Mouse (Mus musculus) forebrain, postnatal 0 days (tissue): ENCODE data around the gene Polr2m. TPM values are rescaled to one million over a fixed set of nuclear protein-coding genes. Genes with fewer than 3 reads are reported as not detected.

Experiments
- ATAC-seq: fragments of 200-750 bp; cut with Nextera tagmentation; 2 replicates; pipeline ENCODE4 v1.8.0; 2017; ENCODE audit warnings: mild to moderate bottlenecking, moderate library complexity
- DNase-seq: peaks from one replicate; pipeline ENCODE4 v3.0.0-alpha.2; 2015
- H3K27ac ChIP-seq: fragments of 300-500 bp; sonication (generic); 2 replicates; pipeline ENCODE4 v1.5.1; 2014; ENCODE audit warnings: low read depth, mild to moderate bottlenecking, antibody characterized with exemption, low read length, moderate library complexity, mixed read lengths
- H3K27me3 ChIP-seq: fragments of 300-500 bp; sonication (generic); 2 replicates; pipeline ENCODE4 v1.6.1; 2014; ENCODE audit warnings: mild to moderate bottlenecking, low read length, mixed read lengths; ENCODE audit not compliant: insufficient read depth
- H3K36me3 ChIP-seq: fragments of 300-500 bp; sonication (generic); 2 replicates; pipeline ENCODE4 v1.6.1; 2014; ENCODE audit warnings: mild to moderate bottlenecking, moderate library complexity; ENCODE audit not compliant: insufficient read depth
- H3K4me1 ChIP-seq: fragments of 300-500 bp; sonication (generic); 2 replicates; pipeline ENCODE4 v1.6.1; 2014; ENCODE audit warnings: antibody characterized with exemption; ENCODE audit not compliant: insufficient read depth
- H3K4me2 ChIP-seq: fragments of 300-500 bp; sonication (generic); 2 replicates; pipeline ENCODE4 v1.6.1; 2014; ENCODE audit warnings: low read depth, mild to moderate bottlenecking, moderate library complexity
- H3K4me3 ChIP-seq: fragments of 300-500 bp; sonication (generic); 2 replicates; pipeline ENCODE4 v1.5.1; 2014; ENCODE audit warnings: low read depth, low read length, mixed read lengths
- H3K9ac ChIP-seq: fragments of 300-500 bp; sonication (generic); 2 replicates; pipeline ENCODE4 v1.6.1; 2014; ENCODE audit warnings: mild to moderate bottlenecking
- H3K9me3 ChIP-seq: fragments of 300-500 bp; sonication (generic); 2 replicates; pipeline ENCODE4 v1.6.1; 2016; ENCODE audit warnings: low read length
- CTCF ChIP-seq: sonication (generic); IDR thresholded peaks from 2 replicates; pipeline ENCODE4 v1.5.1; 2016; ENCODE audit warnings: antibody characterized with exemption, control low read depth, low read depth
- WGBS: fragments of 180-500 bp; shearing (Covaris S2); extraction: QIAGEN DNeasy Blood & Tissue Kit; methylation state at CpG from one replicate; pipeline ENCODE4 v1.1.7; 2014; 5-methylcytosine and 5-hydroxymethylcytosine counted together
- polyA plus RNA-seq: library from polyadenylated mRNA; unstranded; fragments of >200 nt; fragmentation: Nextera tagmentation; extraction: Ambion mirVana; gene quantifications from 2 replicates; pipeline ENCODE4 v1.2.1, GENCODE M21; 2015
- total RNA-seq: library from RNA; depleted of rRNA; stranded (reverse); fragments of >200 nt; gene quantifications from 2 replicates; pipeline ENCODE4 v1.2.3, GENCODE M21; 2014

The Polr2m gene
- total and polyA plus RNA-seq, 2 experiments from 2014 or later: 218 to 279 TPM

DNA sequence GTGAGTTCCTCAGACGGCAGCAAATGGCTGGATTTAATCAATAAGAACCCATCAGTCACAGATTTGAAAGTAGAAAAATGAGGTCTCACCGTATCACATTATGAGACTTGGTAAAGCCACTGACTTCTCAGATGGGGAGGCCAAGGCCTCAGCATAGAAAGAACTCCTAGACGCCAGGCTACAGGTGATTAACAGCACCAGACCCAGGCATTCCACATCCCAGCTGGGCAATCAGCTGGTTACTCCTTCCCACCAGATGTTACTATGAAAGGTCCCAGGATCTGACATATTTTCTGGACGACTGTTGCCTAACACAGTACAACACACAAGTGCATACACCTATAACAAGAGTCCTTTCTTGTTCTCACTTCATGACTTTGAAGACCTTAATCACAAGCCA is 27.8 kb upstream of the Polr2m start:
- H3K4me3 ChIP-seq: no peak overlapping the region
- H3K4me2 ChIP-seq: no peak overlapping the region
- DNase-seq: no peak
- WGBS: 83% methylated on average over 4 of the region's 4 CpGs
- no peak overlapping the region for H3K9ac ChIP-seq
- no peaks in the 10 kb centered on the region for H3K36me3 ChIP-seq
- no peaks in the 10 kb centered on the region for H3K27me3 ChIP-seq
- H3K9me3 ChIP-seq: no peaks in the 10 kb centered on the region
- no peak overlapping the region for H3K27ac ChIP-seq
- TF ChIP-seq CTCF: no peak
- no peak for ATAC-seq
- H3K4me1 ChIP-seq: no peaks in the 10 kb centered on the region

DNA sequence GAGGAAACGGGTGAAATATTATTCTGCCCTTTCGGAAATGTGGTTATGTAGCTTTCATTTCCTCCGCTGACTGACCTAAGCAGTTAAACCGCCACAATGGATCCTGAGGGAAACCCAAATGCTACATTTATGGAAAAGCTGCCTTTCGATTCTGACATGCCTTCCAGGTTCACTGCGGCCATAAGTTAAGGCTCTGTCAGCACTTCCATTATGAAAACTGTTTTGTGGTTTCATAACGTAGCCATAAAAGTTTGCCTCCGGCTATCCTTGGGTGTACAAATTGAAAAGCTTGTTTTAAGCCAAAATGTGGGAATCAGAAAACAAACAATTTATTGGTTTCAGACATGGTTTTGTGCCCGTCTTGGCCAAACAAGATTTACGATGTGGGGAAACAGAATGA is 27.2 kb upstream of the Polr2m start:
- Histone ChIP-seq H3K27ac (no peak overlapping the region), H3K36me3 (no peaks in the 10 kb centered on the region), H3K4me1 (no peaks in the 10 kb centered on the region), H3K9ac (no peak overlapping the region), H3K9me3 (no peaks in the 10 kb centered on the region), H3K4me3 (no peak overlapping the region), H3K27me3 (no peaks in the 10 kb centered on the region), H3K4me2 (no peak overlapping the region)
- no peak for ATAC-seq
- no peak for DNase-seq
- no peak for TF ChIP-seq CTCF
- 91% methylated on average over 10 of the region's 10 CpGs for WGBS

DNA sequence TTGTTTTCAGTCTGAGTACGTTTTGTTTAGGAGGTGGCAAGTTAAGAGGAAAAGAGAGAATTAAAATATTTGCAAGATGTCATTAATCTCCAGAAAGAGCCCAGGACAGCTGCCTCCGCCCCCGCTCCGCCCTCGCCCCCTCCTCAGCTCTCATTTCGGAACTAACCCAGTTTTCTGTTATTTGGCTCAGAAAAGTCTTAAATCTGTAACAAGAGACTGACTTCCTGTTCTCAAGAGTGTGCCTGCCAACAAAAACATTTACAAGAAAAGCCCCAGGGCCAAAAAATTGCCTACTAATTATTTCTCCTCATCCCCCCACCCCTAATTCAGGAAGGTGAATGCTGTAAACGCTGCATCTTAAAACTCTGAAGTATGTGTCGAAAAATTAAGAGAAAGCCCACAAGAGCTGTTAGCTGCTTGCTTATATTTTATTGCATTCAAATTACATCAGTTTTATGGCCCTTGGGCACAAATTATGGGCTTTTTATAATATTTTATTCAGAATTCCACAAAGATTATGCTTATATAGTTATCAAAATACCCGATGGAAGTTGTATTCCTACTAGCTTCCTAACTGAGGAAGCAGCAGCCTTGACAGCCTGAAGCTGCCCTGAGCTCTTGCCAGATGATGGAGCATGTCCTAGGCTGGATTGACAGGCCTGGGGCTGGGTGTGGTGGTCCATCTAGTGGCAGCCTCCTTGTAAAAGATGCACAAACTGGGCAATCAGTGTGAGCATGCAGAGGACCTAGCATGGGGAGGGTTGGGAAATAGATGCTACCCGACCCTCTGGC is 12.9 kb upstream of the Polr2m start:
- WGBS: 62% methylated on average over 10 of the region's 10 CpGs
- Histone ChIP-seq H3K36me3 (no peaks in the 10 kb centered on the region), H3K4me3 (no peak overlapping the region), H3K4me2 (no peak overlapping the region), H3K27me3 (no peaks in the 10 kb centered on the region), H3K9me3 (no peaks in the 10 kb centered on the region), H3K27ac (no peak overlapping the region), H3K4me1 (no peaks in the 10 kb centered on the region), H3K9ac (no peak overlapping the region)
- ATAC-seq (no peak), DNase-seq (no peak)
- TF ChIP-seq CTCF: no peak

DNA sequence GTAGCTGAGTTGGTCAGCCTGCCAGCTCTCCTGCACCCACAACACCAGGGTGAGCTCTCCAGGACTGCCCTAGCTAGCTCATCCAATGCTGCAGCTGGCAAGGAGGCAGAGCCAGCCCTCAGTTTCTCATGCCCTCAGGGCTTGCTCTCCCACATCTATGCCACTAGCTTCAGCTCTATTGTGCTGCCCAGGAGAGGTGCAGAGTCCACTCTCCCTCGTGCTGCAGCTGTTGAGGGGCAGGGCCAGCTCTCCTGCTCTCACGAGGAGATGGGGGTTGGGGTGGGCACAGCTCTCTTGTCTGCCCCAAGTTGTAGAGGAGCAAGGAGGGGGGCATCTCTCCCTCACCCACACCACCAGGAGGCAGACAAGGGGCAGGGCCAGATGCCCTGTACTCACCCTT is 10.9 kb upstream of the Polr2m start:
- Histone ChIP-seq H3K9me3 (no peaks in the 10 kb centered on the region), H3K4me3 (no peak overlapping the region), H3K27ac (no peak overlapping the region), H3K36me3 (no peaks in the 10 kb centered on the region), H3K4me2 (no peak overlapping the region), H3K9ac (no peak overlapping the region), H3K27me3 (no peaks in the 10 kb centered on the region), H3K4me1 (no peaks in the 10 kb centered on the region)
- ATAC-seq: no peak
- no peak for TF ChIP-seq CTCF
- no peak for DNase-seq
- WGBS: 23% methylated on average over 2 of the region's 2 CpGs

DNA sequence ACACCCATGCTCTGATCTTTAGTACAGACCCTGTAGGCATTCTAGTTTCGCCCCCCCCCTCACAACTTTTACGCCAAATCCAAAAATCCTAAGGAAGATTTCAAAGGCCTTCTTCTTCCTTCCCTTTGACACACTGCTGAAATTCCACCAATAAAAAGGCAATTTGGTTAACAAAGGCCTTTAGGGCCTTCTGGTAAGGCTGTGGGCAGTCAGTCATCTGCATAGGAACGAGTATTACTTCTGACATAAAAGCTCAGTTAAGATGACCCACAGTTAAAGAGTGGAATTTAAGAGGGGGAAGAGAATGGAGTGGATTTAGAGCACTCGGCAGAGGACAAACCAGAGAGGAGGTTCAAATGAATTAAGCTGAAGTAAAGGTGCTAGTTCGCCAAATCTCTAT is 8.0 kb upstream of the Polr2m start:
- Histone ChIP-seq H3K9ac (no peak overlapping the region), H3K4me2 (no peak overlapping the region), H3K27me3 (no peaks in the 10 kb centered on the region), H3K27ac (no peak overlapping the region), H3K9me3 (no peaks in the 10 kb centered on the region), H3K4me1 (no peaks in the 10 kb centered on the region), H3K4me3 (no peak overlapping the region), H3K36me3 (no peaks in the 10 kb centered on the region)
- DNase-seq (no peak), ATAC-seq (no peak)
- TF ChIP-seq CTCF: no peak
- WGBS: 56% methylated on average over 5 of the region's 5 CpGs

DNA sequence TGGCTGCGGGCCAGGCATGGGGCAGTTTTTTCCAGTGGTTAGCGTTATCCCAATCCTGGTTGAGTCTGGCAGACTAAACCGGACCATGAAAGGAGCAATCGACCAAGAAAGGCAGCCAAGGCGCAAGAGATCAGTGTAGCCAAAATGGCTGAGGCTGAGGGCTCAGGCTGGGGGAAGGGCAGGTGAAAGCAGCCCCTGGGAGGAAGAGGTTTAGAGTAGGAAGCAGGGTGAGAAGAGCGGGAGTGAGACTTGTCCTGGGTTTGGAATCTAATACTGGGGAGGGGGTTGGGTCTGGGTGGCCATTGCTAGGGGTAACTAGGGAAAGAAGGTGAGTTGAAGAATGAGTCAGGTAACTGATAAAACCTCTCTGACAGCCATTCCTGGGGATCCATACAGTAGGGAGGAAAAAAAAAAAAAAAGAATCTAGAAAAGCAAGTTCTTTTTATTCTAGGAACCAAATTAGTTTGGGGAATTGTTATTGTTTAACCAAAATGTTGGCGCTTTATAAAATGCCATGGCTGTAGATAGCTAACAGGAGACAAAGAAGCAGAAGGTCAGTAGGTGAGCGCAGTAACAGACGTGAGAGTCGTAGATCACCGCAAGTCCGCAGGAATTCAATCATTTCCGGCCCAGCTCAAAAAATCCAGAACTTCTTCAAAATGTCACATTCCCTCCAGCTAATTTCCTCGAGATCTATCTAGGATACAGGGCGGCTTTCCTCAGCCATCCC is 6.7 kb upstream of the Polr2m start:
- no peak for ATAC-seq
- Histone ChIP-seq H3K9ac (no peak overlapping the region), H3K27me3 (no peaks in the 10 kb centered on the region), H3K4me1 (no peaks in the 10 kb centered on the region), H3K4me3 (no peak overlapping the region), H3K27ac (no peak overlapping the region), H3K36me3 (no peaks in the 10 kb centered on the region), H3K4me2 (no peak overlapping the region), H3K9me3 (no peaks in the 10 kb centered on the region)
- 86% methylated on average over 15 of the region's 15 CpGs for WGBS
- no peak for DNase-seq
- no peak for TF ChIP-seq CTCF

DNA sequence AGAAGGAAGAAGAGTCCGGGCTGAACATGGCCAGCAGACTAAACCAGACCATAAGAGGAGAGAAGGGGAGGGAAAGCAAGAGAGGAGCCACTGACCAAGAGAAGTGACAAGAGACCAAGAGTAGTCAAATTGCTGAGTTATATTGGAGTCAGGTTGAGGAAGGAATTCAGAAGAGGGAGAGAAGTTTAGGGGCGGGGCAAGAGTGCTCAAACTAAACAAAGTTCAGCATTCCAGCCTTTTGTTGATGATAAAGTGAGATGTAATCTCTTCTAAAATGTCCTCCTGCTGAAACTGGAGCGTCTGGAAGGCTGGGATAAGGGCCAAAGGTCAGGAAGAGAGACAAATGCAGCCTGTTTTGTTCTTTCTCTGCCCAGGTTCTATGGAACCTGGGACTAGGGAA is 4.3 kb upstream of the Polr2m start:
- no peak for ATAC-seq
- Histone ChIP-seq H3K36me3 (no peaks in the 10 kb centered on the region), H3K9ac (no peak overlapping the region), H3K27ac (no peak overlapping the region), H3K27me3 (no peaks in the 10 kb centered on the region), H3K9me3 (no peaks in the 10 kb centered on the region), H3K4me1 (no peaks in the 10 kb centered on the region), H3K4me2 (no peak overlapping the region), H3K4me3 (no peak overlapping the region)
- no peak for TF ChIP-seq CTCF
- DNase-seq: no peak
- WGBS: 60% methylated on average over 3 of the region's 3 CpGs
